Mouse (Mus musculus) hindbrain, postnatal 0 days (tissue): Measurements from ENCODE around the gene Syne3. TPM values are rescaled to one million over a fixed set of nuclear protein-coding genes. Genes with fewer than 3 reads are reported as not detected.

ENCODE experiments used
- ATAC-seq: fragments of 200-750 bp; cut with Nextera tagmentation; 2 replicates; pipeline ENCODE4 v1.8.0; 2017; ENCODE audit warnings: mild to moderate bottlenecking, moderate TSS enrichment, moderate library complexity
- DNase-seq: peaks from one replicate; pipeline ENCODE4 v3.0.0-alpha.2; 2015; ENCODE audit warnings: low spot score
- H3K27ac ChIP-seq: fragments of 300-500 bp; sonication (generic); 2 replicates; pipeline ENCODE4 v1.5.1; 2014; ENCODE audit warnings: mild to moderate bottlenecking
- H3K27me3 ChIP-seq: fragments of 300-500 bp; sonication (generic); 2 replicates; pipeline ENCODE4 v1.6.1; 2014; ENCODE audit warnings: low read length, mixed read lengths; ENCODE audit not compliant: insufficient read depth
- H3K36me3 ChIP-seq: fragments of 300-500 bp; sonication (generic); 2 replicates; pipeline ENCODE4 v1.6.1; 2014; ENCODE audit warnings: low read length, mixed read lengths; ENCODE audit not compliant: insufficient read depth
- H3K4me1 ChIP-seq: fragments of 300-500 bp; sonication (generic); 2 replicates; pipeline ENCODE4 v1.6.1; 2014; ENCODE audit warnings: antibody characterized with exemption, low read length, mixed read lengths; ENCODE audit not compliant: insufficient read depth
- H3K4me2 ChIP-seq: fragments of 300-500 bp; sonication (generic); 2 replicates; pipeline ENCODE4 v1.6.1; 2014; ENCODE audit warnings: low read depth, mild to moderate bottlenecking, low read length, moderate library complexity, mixed read lengths
- H3K4me3 ChIP-seq: fragments of 300-500 bp; sonication (generic); 2 replicates; pipeline ENCODE4 v1.5.1; 2014; ENCODE audit warnings: low read length
- H3K9ac ChIP-seq: fragments of 300-500 bp; sonication (generic); replicated peaks from 2 replicates; pipeline ENCODE4 v1.6.1; 2014; ENCODE audit warnings: mild to moderate bottlenecking, low read length, moderate library complexity, mixed read lengths
- H3K9me3 ChIP-seq: fragments of 300-500 bp; sonication (generic); 2 replicates; pipeline ENCODE4 v1.6.1; 2016; ENCODE audit warnings: low read length, mixed read lengths
- CTCF ChIP-seq: IDR thresholded peaks from 2 replicates; pipeline ENCODE4 v1.5.1; 2016; ENCODE audit warnings: antibody characterized with exemption, control low read depth, low read depth
- WGBS: fragments of 180-500 bp; shearing (Covaris S2); extraction: QIAGEN DNeasy Blood & Tissue Kit; methylation state at CpG from one replicate; pipeline ENCODE4 v1.1.7; 2014; 5-methylcytosine and 5-hydroxymethylcytosine counted together
- polyA plus RNA-seq: library from polyadenylated mRNA; unstranded; fragments of >200 nt; fragmentation: Nextera tagmentation; extraction: Ambion mirVana; gene quantifications from 2 replicates; pipeline ENCODE4 v1.2.1, GENCODE M21; 2015
- total RNA-seq: library from RNA; depleted of rRNA; stranded (reverse); fragments of >200 nt; gene quantifications from 2 replicates; pipeline ENCODE4 v1.2.3, GENCODE M21; 2014

The Syne3 gene
- total and polyA plus RNA-seq, 2 experiments from 2014 or later, result 0.98 to 1.4 TPM

GRCm38 (mm10) chr12:104925765-104926164 lies 83.8 kb downstream of the Syne3 start:
- no peak overlapping the region for H3K27ac ChIP-seq

GRCm38 (mm10) chr12:104925035-104925434 lies 84.6 kb downstream of the Syne3 start:
- Histone ChIP-seq H3K36me3 (no peaks in the 10 kb centered on the region), H3K4me2 (no peak overlapping the region), H3K27ac (peak overlapping the region; percentile 54; the same call in 1 of the 2 replicates), H3K4me1 (peaks cover 17% of the 10 kb centered on the region), H3K4me3 (no peak overlapping the region), H3K27me3 (no peaks in the 10 kb centered on the region), H3K9ac (no peak overlapping the region; the same call in 1 of the 2 replicates), H3K9me3 (no peaks in the 10 kb centered on the region)
- DNase-seq (no peak), ATAC-seq (no peak)
- WGBS, result 62% methylated on average over 5 of the region's 5 CpGs
- no peak for TF ChIP-seq CTCF

More at GRCm38 (mm10) chr12:104925765-104926164, 83.8 kb downstream of the Syne3 start:
- Histone ChIP-seq H3K9me3 (no peaks in the 10 kb centered on the region), H3K36me3 (no peaks in the 10 kb centered on the region), H3K9ac (no peak overlapping the region), H3K4me3 (no peak overlapping the region), H3K27me3 (no peaks in the 10 kb centered on the region), H3K4me1 (peaks cover 17% of the 10 kb centered on the region), H3K4me2 (no peak overlapping the region)
- no peak for DNase-seq
- 72% methylated on average over 2 of the region's 2 CpGs for WGBS
- no peak for TF ChIP-seq CTCF
- no peak for ATAC-seq

GRCm38 (mm10) chr12:104924546-104924945 lies 85.1 kb downstream of the Syne3 start:
- ATAC-seq (no peak), DNase-seq (no peak)
- H3K4me3 ChIP-seq, result no peak overlapping the region
- peaks cover 17% of the 10 kb centered on the region for H3K4me1 ChIP-seq
- no peaks in the 10 kb centered on the region for H3K27me3 ChIP-seq
- H3K9me3 ChIP-seq, result no peaks in the 10 kb centered on the region
- 76% methylated on average over 3 of the region's 3 CpGs for WGBS
- H3K36me3 ChIP-seq, result no peaks in the 10 kb centered on the region
- peak overlapping the region; percentile 32; the same call in 1 of the 2 replicates for H3K27ac ChIP-seq
- no peak overlapping the region for H3K4me2 ChIP-seq
- TF ChIP-seq CTCF, result no peak
- no peak overlapping the region for H3K9ac ChIP-seq

- TF ChIP-seq CTCF, result no peak
- peaks cover 17% of the 10 kb centered on the region for H3K4me1 ChIP-seq
- no peaks in the 10 kb centered on the region for H3K27me3 ChIP-seq
- H3K27ac ChIP-seq, result peak overlapping the region; percentile 32
- WGBS, result 43% methylated on average over 19 of the region's 19 CpGs
- no peak overlapping the region for H3K4me2 ChIP-seq
- DNase-seq (no peak), ATAC-seq (no peak)
- no peak overlapping the region for H3K9ac ChIP-seq
- H3K4me3 ChIP-seq, result no peak overlapping the region
- H3K9me3 ChIP-seq, result no peaks in the 10 kb centered on the region
- no peaks in the 10 kb centered on the region for H3K36me3 ChIP-seq
Measured at GRCm38 (mm10) chr12:104923948-104924388, 85.6 kb downstream of the Syne3 start.

GRCm38 (mm10) chr12:104922647-104923046 lies 87.0 kb downstream of the Syne3 start:
- Histone ChIP-seq H3K27ac (no peak overlapping the region), H3K4me1 (peaks cover 17% of the 10 kb centered on the region), H3K36me3 (no peaks in the 10 kb centered on the region), H3K9ac (no peak overlapping the region), H3K4me2 (no peak overlapping the region), H3K27me3 (no peaks in the 10 kb centered on the region), H3K9me3 (no peaks in the 10 kb centered on the region), H3K4me3 (no peak overlapping the region)
- DNase-seq, result peak; percentile 68
- TF ChIP-seq CTCF, result no peak
- 12% methylated on average over 8 of the region's 8 CpGs for WGBS
- peak; percentile 77 for ATAC-seq

- DNase-seq (no peak), ATAC-seq (no peak)
- no peak overlapping the region for H3K9ac ChIP-seq
- H3K36me3 ChIP-seq, result no peaks in the 10 kb centered on the region
- no peak overlapping the region for H3K4me2 ChIP-seq
- peaks cover 17% of the 10 kb centered on the region for H3K4me1 ChIP-seq
- no peaks in the 10 kb centered on the region for H3K27me3 ChIP-seq
- no peaks in the 10 kb centered on the region for H3K9me3 ChIP-seq
- H3K4me3 ChIP-seq, result no peak overlapping the region
- no peak overlapping the region for H3K27ac ChIP-seq
- TF ChIP-seq CTCF, result no peak
- WGBS, result 66% methylated on average over 7 of the region's 7 CpGs
Measured at GRCm38 (mm10) chr12:104921071-104921470, 88.5 kb downstream of the Syne3 start.

- no peaks in the 10 kb centered on the region for H3K27me3 ChIP-seq
- no peak overlapping the region for H3K9ac ChIP-seq
- H3K36me3 ChIP-seq, result no peaks in the 10 kb centered on the region
- no peak for TF ChIP-seq CTCF
- peaks cover 16% of the 10 kb centered on the region for H3K4me1 ChIP-seq
- H3K4me3 ChIP-seq, result no peak overlapping the region
- no peak overlapping the region for H3K4me2 ChIP-seq
- DNase-seq (no peak), ATAC-seq (no peak)
- H3K9me3 ChIP-seq, result no peaks in the 10 kb centered on the region
- 86% methylated on average over 2 of the region's 2 CpGs for WGBS
- no peak overlapping the region for H3K27ac ChIP-seq
Measured at GRCm38 (mm10) chr12:104919247-104919646, 90.4 kb downstream of the Syne3 start.
